Mouse (Mus musculus) bone marrow macrophage, adult 2 months (primary cell): ENCODE measurements around the gene Alk.

Source experiments
- CTCF ChIP-seq: IDR thresholded peaks from 2 replicates; pipeline ENCODE4 v1.5.1; 2012; ENCODE audit warnings: low read depth, mild to moderate bottlenecking, low read length, moderate library complexity
- POLR2A ChIP-seq: IDR thresholded peaks from 2 replicates; pipeline ENCODE4 v1.6.1; 2012; ENCODE audit warnings: mild to moderate bottlenecking, low read depth, low read length, borderline replicate concordance

DNA sequence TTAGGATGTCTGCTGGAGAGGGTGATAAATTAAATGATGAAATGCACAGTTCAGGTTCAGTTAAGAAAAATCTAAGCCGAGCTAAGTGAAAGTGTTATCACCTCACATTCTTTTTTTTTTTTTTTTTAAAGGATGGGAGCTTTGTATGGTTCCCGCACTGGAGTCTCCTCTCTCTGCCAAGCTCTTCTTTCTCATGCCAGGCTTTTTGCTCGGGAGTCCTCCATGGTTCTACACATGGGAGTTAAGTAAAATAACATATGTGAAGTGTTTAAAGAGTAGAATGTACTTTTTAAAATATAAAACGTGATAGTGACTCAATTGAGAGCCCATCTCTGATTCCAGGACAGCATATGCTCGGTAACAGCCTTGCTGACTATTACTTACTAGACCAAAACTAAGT is 436.3 kb downstream of the Alk start:
- TF ChIP-seq POLR2A (no peak), CTCF (no peak)
